Mouse (Mus musculus): Measurements from ENCODE around the gene Cx3cr1.

- TF ChIP-seq CTCF (conservative IDR thresholded peaks at IDR 0.05; ENCODE audit: low read length) = no peak
- TF ChIP-seq POU5F1 (IDR thresholded peaks at IDR 0.05; ENCODE audit: borderline replicate concordance, low read length) = no peak
These were observed 48.5 kb upstream of the Cx3cr1 start for GRCm38 (mm10) chr9:120118212-120118611.
